Mouse (Mus musculus) embryonic facial prominence, embryonic 15.5 days (tissue): ENCODE data around the gene Qser1. TPM values are rescaled to one million over a fixed set of nuclear protein-coding genes. Genes with fewer than 3 reads are reported as not detected.

ENCODE experiments used
- ATAC-seq: fragments of 200-750 bp; cut with Nextera tagmentation; 2 replicates; pipeline ENCODE4 v1.8.0; 2017; ENCODE audit warnings: low read depth, moderate TSS enrichment; ENCODE audit not compliant: insufficient number of reproducible peaks, low FRiP score, low TSS enrichment
- H3K27ac ChIP-seq: fragments of 300-500 bp; sonication (generic); replicated peaks from 2 replicates; pipeline ENCODE4 v1.5.1; 2015; ENCODE audit warnings: mild to moderate bottlenecking, inconsistent platforms
- H3K27me3 ChIP-seq: fragments of 300-500 bp; sonication (generic); 2 replicates; pipeline ENCODE4 v1.6.1; 2015; ENCODE audit warnings: inconsistent platforms
- H3K36me3 ChIP-seq: fragments of 300-500 bp; sonication (generic); 2 replicates; pipeline ENCODE4 v1.6.1; 2015; ENCODE audit warnings: mild to moderate bottlenecking, inconsistent platforms
- H3K4me1 ChIP-seq: fragments of 300-500 bp; sonication (generic); 2 replicates; pipeline ENCODE4 v1.6.1; 2015; ENCODE audit warnings: inconsistent platforms
- H3K4me2 ChIP-seq: fragments of 300-500 bp; sonication (generic); replicated peaks from 2 replicates; pipeline ENCODE4 v1.6.1; 2015; ENCODE audit warnings: mild to moderate bottlenecking, inconsistent platforms
- H3K4me3 ChIP-seq: fragments of 300-500 bp; sonication (generic); replicated peaks from 2 replicates; pipeline ENCODE4 v1.5.1; 2015; ENCODE audit warnings: mild to moderate bottlenecking, inconsistent platforms
- H3K9ac ChIP-seq: fragments of 300-500 bp; sonication (generic); 2 replicates; pipeline ENCODE4 v1.6.1; 2015; ENCODE audit warnings: inconsistent platforms
- H3K9me3 ChIP-seq: fragments of 300-500 bp; sonication (generic); replicated peaks from 2 replicates; pipeline ENCODE4 v1.6.1; 2016; ENCODE audit warnings: inconsistent platforms
- WGBS: fragments of 180-500 bp; shearing (Covaris S2); methylation state at CpG from one replicate; pipeline ENCODE4 v1.1.7; 2015; 5-methylcytosine and 5-hydroxymethylcytosine counted together
- polyA plus RNA-seq: library from polyadenylated mRNA; unstranded; fragments of >200 nt; fragmentation: Nextera tagmentation; extraction: Ambion mirVana; gene quantifications from 2 replicates; pipeline ENCODE4 v1.2.1, GENCODE M21; 2015

Gene Qser1
- polyA plus RNA-seq, 1 experiment from 2014 or later = 10.7 TPM

GRCm38 (mm10) chr2:104817555-104818330 is 1.2 kb upstream of the Qser1 start:
- ATAC-seq = no peak
- Histone ChIP-seq H3K4me1 (peaks cover 12% of the 10 kb centered on the region; the same call in 1 of the 2 replicates), H3K27me3 (no peaks in the 10 kb centered on the region), H3K36me3 (no peaks in the 10 kb centered on the region), H3K9ac (peak overlapping the region; percentile 88), H3K9me3 (no peaks in the 10 kb centered on the region), H3K4me3 (peak overlapping the region; percentile 84), H3K27ac (peak overlapping the region; percentile 98), H3K4me2 (peak overlapping the region; percentile 69)
- WGBS = 2% methylated on average over 15 of the region's 15 CpGs

DNA sequence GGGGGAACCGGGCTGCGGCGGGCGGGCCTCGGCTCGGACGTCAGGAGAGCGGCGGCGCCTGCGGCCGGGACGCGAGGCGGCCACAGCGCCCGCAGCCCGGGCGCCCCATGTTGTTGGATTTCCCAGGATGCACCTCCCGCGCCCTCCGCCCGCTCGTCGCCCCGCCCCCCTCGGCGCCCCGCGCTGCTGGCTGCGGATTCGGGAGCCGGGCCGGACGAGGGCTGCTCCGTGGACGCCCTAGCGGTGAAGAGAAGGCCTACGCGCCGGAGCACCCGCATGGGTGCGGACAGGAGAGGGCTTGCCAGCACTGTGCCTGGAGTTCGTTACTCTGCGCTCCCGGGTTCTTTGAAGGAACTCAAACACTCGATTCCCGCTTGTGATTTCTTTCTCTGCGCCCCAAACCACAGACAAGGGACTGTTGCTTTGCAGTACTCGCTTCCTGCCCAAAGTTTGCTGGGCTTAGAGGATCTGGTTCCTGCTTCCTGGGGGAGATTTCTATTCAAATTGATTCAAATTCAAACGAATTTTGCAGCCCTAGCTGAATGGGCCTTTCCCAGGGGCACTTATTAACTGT is 393 bp upstream of the Qser1 start:
- Histone ChIP-seq H3K9ac (peak overlapping the region; percentile 88), H3K9me3 (no peaks in the 10 kb centered on the region), H3K4me1 (peaks cover 12% of the 10 kb centered on the region; the same call in 1 of the 2 replicates), H3K4me2 (peak overlapping the region; percentile 69), H3K36me3 (no peaks in the 10 kb centered on the region), H3K4me3 (peak overlapping the region; percentile 84), H3K27ac (peak overlapping the region; percentile 98), H3K27me3 (no peaks in the 10 kb centered on the region)
- ATAC-seq = peak; percentile 92
- under 1% methylated on average over 27 of the region's 51 CpGs for WGBS

DNA sequence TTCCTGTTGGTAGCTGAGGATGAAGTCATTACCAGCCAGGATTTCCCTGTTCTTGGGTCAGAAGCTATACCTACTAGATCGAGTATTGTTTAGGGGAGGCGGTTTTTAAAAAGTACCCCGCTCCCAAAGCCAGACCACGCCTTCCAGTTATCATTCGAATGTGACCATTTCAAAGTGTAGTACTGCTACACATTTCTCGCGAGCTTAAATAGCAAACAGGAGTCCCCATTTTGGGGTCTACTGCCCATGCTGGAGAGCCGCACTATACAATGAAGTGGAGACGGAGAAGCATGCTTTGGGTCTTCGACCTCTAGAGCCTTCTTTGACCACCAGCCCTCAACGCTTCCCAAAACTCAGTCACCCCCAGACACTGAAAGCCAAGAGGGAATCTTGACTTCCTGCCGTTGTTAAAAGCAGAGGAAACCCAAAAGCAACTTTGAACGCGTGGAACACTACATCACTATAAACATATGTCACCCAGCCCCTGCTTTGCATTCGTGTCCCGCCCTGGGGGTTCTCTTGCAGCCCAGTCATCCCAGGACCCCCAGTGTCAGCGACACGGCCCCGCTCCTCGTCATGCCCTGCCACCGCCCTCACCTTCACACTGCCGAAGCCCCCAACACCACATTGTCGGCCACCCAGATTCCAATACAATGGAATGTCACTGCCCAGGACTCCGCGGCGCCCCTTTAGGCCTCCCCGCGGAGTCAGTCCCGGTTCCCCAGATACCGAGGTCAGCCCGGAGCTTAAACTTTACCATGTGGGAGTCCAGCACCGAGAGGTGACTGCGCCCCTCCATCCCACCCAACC is 794 bp downstream of the Qser1 start:
- Histone ChIP-seq H3K9ac (peak overlapping the region; percentile 88), H3K27ac (peak overlapping the region; percentile 98), H3K4me3 (peak overlapping the region; percentile 84), H3K4me1 (peaks cover 12% of the 10 kb centered on the region; the same call in 1 of the 2 replicates), H3K9me3 (no peaks in the 10 kb centered on the region), H3K4me2 (peak overlapping the region; percentile 69), H3K36me3 (no peaks in the 10 kb centered on the region), H3K27me3 (no peaks in the 10 kb centered on the region)
- ATAC-seq = peak; percentile 26; the same call in 1 of the 2 replicates
- WGBS = under 1% methylated on average over 33 of the region's 33 CpGs

- H3K4me1 ChIP-seq = peaks cover 12% of the 10 kb centered on the region; the same call in 1 of the 2 replicates
- H3K36me3 ChIP-seq = no peaks in the 10 kb centered on the region
- H3K9ac ChIP-seq = no peak overlapping the region
- no peaks in the 10 kb centered on the region for H3K9me3 ChIP-seq
- 0 out of 2 replicates have a peak overlapping the region, but pooled peaks have one; percentile 0 for H3K4me2 ChIP-seq
- 53% methylated on average over 5 of the region's 5 CpGs for WGBS
- H3K4me3 ChIP-seq = no peak overlapping the region
- ATAC-seq = no peak
- H3K27ac ChIP-seq = no peak overlapping the region
- H3K27me3 ChIP-seq = no peaks in the 10 kb centered on the region
These were observed 2.2 kb downstream of the Qser1 start for GRCm38 (mm10) chr2:104814181-104814951.

DNA sequence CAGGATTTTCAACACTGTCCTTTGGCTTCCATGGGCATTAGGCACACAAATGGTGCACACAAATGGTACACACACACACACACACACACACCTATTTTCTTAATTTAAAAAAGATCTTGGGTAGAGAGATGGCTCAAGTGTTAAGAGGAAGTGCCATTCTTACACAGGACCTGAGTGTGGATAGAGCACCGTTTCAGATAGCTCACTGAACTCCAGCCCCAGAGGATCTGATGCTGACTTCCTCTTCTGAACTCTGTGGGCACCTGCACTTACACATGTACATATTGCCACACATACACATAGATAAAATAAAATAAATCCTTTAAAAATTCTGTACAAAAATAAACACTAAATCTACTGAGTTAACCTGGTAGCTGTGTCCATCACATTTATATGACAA is 11.1 kb downstream of the Qser1 start:
- 86% methylated on average over 1 of the region's 1 CpGs for WGBS
- Histone ChIP-seq H3K9ac (no peak overlapping the region), H3K4me1 (no peaks in the 10 kb centered on the region), H3K36me3 (no peaks in the 10 kb centered on the region), H3K4me3 (no peak overlapping the region), H3K27ac (no peak overlapping the region), H3K27me3 (no peaks in the 10 kb centered on the region), H3K9me3 (no peaks in the 10 kb centered on the region), H3K4me2 (no peak overlapping the region)
- no peak for ATAC-seq

GRCm38 (mm10) chr2:104774763-104775162 is 41.8 kb downstream of the Qser1 start:
- H3K36me3 ChIP-seq = peaks cover 64% of the 10 kb centered on the region
- no peak overlapping the region for H3K4me3 ChIP-seq
- no peak overlapping the region for H3K4me2 ChIP-seq
- no peaks in the 10 kb centered on the region for H3K4me1 ChIP-seq
- no peak overlapping the region for H3K9ac ChIP-seq
- ATAC-seq = no peak
- WGBS = 81% methylated on average over 1 of the region's 1 CpGs
- no peak overlapping the region for H3K27ac ChIP-seq
- H3K27me3 ChIP-seq = no peaks in the 10 kb centered on the region
- H3K9me3 ChIP-seq = no peaks in the 10 kb centered on the region

DNA sequence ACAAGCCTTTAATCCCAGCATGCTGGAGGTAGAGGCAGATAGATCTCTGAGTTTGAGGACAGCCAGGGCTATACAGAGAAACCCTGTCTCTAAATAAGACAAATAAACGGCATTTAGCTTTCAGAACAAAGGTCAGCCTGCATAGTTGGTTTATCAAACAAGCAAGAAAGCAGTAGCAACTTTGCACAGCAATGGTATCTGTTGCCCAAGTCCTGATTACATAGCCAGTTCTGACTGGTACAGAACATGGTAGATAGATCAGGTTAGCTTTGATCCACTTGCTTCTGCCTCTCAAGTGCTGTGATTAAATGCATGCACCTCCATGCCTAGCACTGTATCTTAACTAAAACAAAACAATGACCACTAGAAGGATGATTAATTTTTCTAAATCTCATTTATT is 47.9 kb downstream of the Qser1 start:
- no peak for ATAC-seq
- H3K4me2 ChIP-seq = no peak overlapping the region
- H3K27ac ChIP-seq = no peak overlapping the region
- no peaks in the 10 kb centered on the region for H3K4me1 ChIP-seq
- H3K9me3 ChIP-seq = no peaks in the 10 kb centered on the region
- H3K9ac ChIP-seq = no peak overlapping the region
- H3K27me3 ChIP-seq = no peaks in the 10 kb centered on the region
- WGBS = 88% methylated on average over 1 of the region's 1 CpGs
- peaks cover 56% of the 10 kb centered on the region for H3K36me3 ChIP-seq
- H3K4me3 ChIP-seq = no peak overlapping the region

DNA sequence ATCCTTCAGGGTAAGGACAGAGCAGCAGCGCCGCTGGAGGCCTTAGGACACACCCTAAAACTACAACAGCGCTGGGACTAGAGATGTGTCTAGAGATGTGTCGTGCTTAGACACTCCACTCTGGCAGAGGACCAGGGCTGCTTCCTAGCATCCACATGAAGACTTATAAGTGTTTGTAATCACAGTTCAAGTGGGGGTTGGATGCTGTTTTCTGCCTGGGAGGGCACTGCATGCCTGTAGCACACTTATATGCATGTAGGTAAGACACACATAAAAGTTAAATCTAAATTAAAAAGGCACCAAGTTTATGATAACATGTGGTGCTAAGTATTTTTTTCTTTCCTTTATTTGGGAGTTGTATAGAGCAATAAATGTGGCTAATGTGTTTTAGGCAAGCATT is 52.5 kb downstream of the Qser1 start:
- Histone ChIP-seq H3K4me1 (no peaks in the 10 kb centered on the region), H3K27ac (no peak overlapping the region), H3K36me3 (peaks cover 45% of the 10 kb centered on the region), H3K4me2 (no peak overlapping the region), H3K9ac (no peak overlapping the region), H3K4me3 (no peak overlapping the region), H3K27me3 (no peaks in the 10 kb centered on the region), H3K9me3 (no peaks in the 10 kb centered on the region)
- ATAC-seq = no peak
- 86% methylated on average over 4 of the region's 4 CpGs for WGBS

GRCm38 (mm10) chr2:104763134-104763703 is 53.3 kb downstream of the Qser1 start:
- Histone ChIP-seq H3K9me3 (no peaks in the 10 kb centered on the region), H3K27me3 (no peaks in the 10 kb centered on the region), H3K27ac (no peak overlapping the region), H3K4me2 (no peak overlapping the region), H3K9ac (no peak overlapping the region), H3K36me3 (peaks cover 39% of the 10 kb centered on the region), H3K4me3 (no peak overlapping the region), H3K4me1 (no peaks in the 10 kb centered on the region)
- WGBS = 69% methylated on average over 8 of the region's 8 CpGs
- ATAC-seq = no peak

GRCm38 (mm10) chr2:104750611-104751010 is 65.9 kb downstream of the Qser1 start:
- H3K9me3 ChIP-seq = no peaks in the 10 kb centered on the region
- no peak overlapping the region for H3K9ac ChIP-seq
- H3K4me2 ChIP-seq = no peak overlapping the region
- H3K27ac ChIP-seq = no peak overlapping the region
- H3K27me3 ChIP-seq = no peaks in the 10 kb centered on the region
- no peak for ATAC-seq
- no peaks in the 10 kb centered on the region; the same call in 1 of the 2 replicates for H3K36me3 ChIP-seq
- H3K4me1 ChIP-seq = no peaks in the 10 kb centered on the region
- WGBS = 73% methylated on average over 3 of the region's 3 CpGs
- no peak overlapping the region for H3K4me3 ChIP-seq
